21 mouse cellular contexts compared by ENCODE assay signal in the genomic region with DNA sequence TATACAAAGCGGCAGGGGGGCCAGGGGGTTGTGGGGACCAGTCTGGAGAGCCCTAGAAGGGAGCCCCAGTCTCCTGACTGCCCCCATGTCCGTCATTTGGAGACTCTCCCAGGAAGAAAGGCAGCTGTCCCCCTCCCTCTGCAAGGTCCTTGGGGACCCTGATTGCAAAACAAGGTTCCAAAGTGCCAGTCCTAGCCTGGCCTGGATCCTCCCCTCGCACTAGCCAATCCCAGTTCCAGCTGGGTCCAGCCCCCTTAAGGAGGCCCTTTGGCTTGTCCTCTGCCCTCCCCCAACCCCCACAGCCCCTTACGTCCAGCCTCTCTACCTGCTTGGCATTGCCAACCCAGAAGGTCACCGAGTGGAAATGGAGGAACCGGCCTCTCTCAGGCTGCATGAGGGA. TPM values are rescaled to one million over a fixed set of nuclear protein-coding genes. Genes with fewer than 3 reads are reported as not detected.
DNase-seq lines count a peak whose midpoint lies in the region; ATAC-seq and TF ChIP-seq lines count a peak whose summit lies in the region.
"Had no signal": no experiment of that assay in that cellular context is flagged by ENCODE, and none has a peak within 500 bp of the region (broad histone marks: within the 10 kb centered on the region; RNA-seq: fewer than 3 reads in every experiment).

No protein-coding gene starts in this region.

- TF ChIP-seq CTCF in kidney, adult 2 months (conservative IDR thresholded peaks at IDR 0.05; ENCODE audit: insufficient read depth, insufficient read length, low read depth, low read length), result no peak

- H3K36me3 ChIP-seq in forebrain, embryonic 11.5 days (ENCODE audit: control insufficient read depth, insufficient read depth, low read length), result no peaks in the 10 kb centered on the region
- H3K36me3 ChIP-seq in forebrain, embryonic 15.5 days, result no peaks in the 10 kb centered on the region
- H3K36me3 ChIP-seq in kidney, adult 2 months (ENCODE audit: control insufficient read depth, insufficient read depth, low read length), result no peaks in the 10 kb centered on the region
- H3K36me3 ChIP-seq in kidney, embryonic 16.5 days (ENCODE audit: insufficient read depth, low read length), result no peaks in the 10 kb centered on the region
- H3K36me3 ChIP-seq in liver, embryonic 15.5 days (replicated peaks), result 0 out of 2 replicates have a peak, but pooled peaks cover 4% of the 10 kb centered on the region
- H3K36me3 ChIP-seq: embryonic facial prominence, embryonic 12.5 days; limb, embryonic 15.5 days had no signal

- no peaks in the 10 kb centered on the region for H3K4me1 ChIP-seq in forebrain, embryonic 11.5 days (replicated peaks; ENCODE audit: control insufficient read depth, insufficient read depth, low read length)
- no peaks in the 10 kb centered on the region for H3K4me1 ChIP-seq in forebrain, embryonic 15.5 days
- no peaks in the 10 kb centered on the region for H3K4me1 ChIP-seq in kidney, adult 2 months (ENCODE audit: control insufficient read depth, insufficient read depth, low read length)
- H3K4me1 ChIP-seq in kidney, embryonic 16.5 days (ENCODE audit: insufficient read depth, low read length), result no peaks in the 10 kb centered on the region
- H3K4me1 ChIP-seq in liver, embryonic 15.5 days (replicated peaks), result peaks cover 33% of the 10 kb centered on the region
- H3K4me1 ChIP-seq: embryonic facial prominence, embryonic 12.5 days; limb, embryonic 15.5 days; megakaryocyte, embryonic 14.5 days had no signal

- no peak for ATAC-seq in forebrain, embryonic 11.5 days (replicated peaks; ENCODE audit: low FRiP score)
- ATAC-seq in forebrain, embryonic 15.5 days (replicated peaks), result no peak
- ATAC-seq in kidney, embryonic 16.5 days (ENCODE audit: low FRiP score, low TSS enrichment), result no peak
- ATAC-seq in liver, embryonic 15.5 days (ENCODE audit: insufficient read depth), result peak; percentile 70
- ATAC-seq: hindbrain, postnatal 0 days had no signal

- no peak overlapping the region for H3K27ac ChIP-seq in forebrain, embryonic 11.5 days (ENCODE audit: low read depth, low read length)
- no peak overlapping the region for H3K27ac ChIP-seq in forebrain, embryonic 15.5 days (replicated peaks)
- H3K27ac ChIP-seq in kidney, adult 2 months (ENCODE audit: insufficient read depth, low read depth, low read length), result peak overlapping the region; percentile 75
- no peak overlapping the region for H3K27ac ChIP-seq in kidney, embryonic 16.5 days (ENCODE audit: low read length)
- H3K27ac ChIP-seq in liver, embryonic 15.5 days (replicated peaks), result peak overlapping the region; percentile 66
- H3K27ac ChIP-seq: embryonic facial prominence, embryonic 12.5 days; hindbrain, postnatal 0 days; limb, embryonic 15.5 days had no signal

- DNase-seq in forebrain, embryonic 11.5 days (ENCODE audit: low spot score), result peak; percentile 38
- peak; percentile 91 for DNase-seq in kidney, adult 2 months
- peak; percentile 66 for DNase-seq in kidney, postnatal 10 days
- DNase-seq in left cerebral cortex, adult 18-20 months (ENCODE audit: low spot score in 2 of 2), result no peak
- no peak for DNase-seq in thymus, postnatal 36 days
- DNase-seq: B cell, adult 2 months; cerebellum, adult 11-12 months; gastrocnemius, postnatal 10 days; heart, postnatal 4 days; lung, postnatal 14 days had no signal

- H3K9me3 ChIP-seq in forebrain, embryonic 11.5 days (ENCODE audit: control insufficient read depth, low read length), result no peaks in the 10 kb centered on the region
- H3K9me3 ChIP-seq in forebrain, embryonic 15.5 days, result no peaks in the 10 kb centered on the region
- H3K9me3 ChIP-seq in kidney, embryonic 16.5 days (ENCODE audit: low read length), result peaks cover 5% of the 10 kb centered on the region; the same call in 1 of the 2 replicates
- H3K9me3 ChIP-seq in liver, embryonic 15.5 days (replicated peaks), result no peaks in the 10 kb centered on the region
- H3K9me3 ChIP-seq: embryonic facial prominence, embryonic 12.5 days; limb, embryonic 15.5 days had no signal

- TF ChIP-seq POLR2A in kidney, adult 2 months (IDR thresholded peaks at IDR 0.05; ENCODE audit: low read depth, low read length), result no peak

- H3K4me2 ChIP-seq in forebrain, embryonic 11.5 days (ENCODE audit: low read depth, low read length, severe bottlenecking), result no peak overlapping the region
- H3K4me2 ChIP-seq in forebrain, embryonic 15.5 days (replicated peaks), result no peak overlapping the region
- H3K4me2 ChIP-seq in kidney, embryonic 16.5 days (replicated peaks; ENCODE audit: low read depth, low read length), result no peak overlapping the region
- H3K4me2 ChIP-seq in liver, embryonic 15.5 days, result peak overlapping the region; percentile 38
- H3K4me2 ChIP-seq: embryonic facial prominence, embryonic 12.5 days; limb, embryonic 15.5 days had no signal

- H3K9ac ChIP-seq in forebrain, embryonic 11.5 days (ENCODE audit: low read length), result no peak overlapping the region
- no peak overlapping the region for H3K9ac ChIP-seq in forebrain, embryonic 15.5 days (replicated peaks)
- H3K9ac ChIP-seq in kidney, embryonic 16.5 days (replicated peaks; ENCODE audit: low read length), result no peak overlapping the region
- no peak overlapping the region for H3K9ac ChIP-seq in liver, embryonic 15.5 days
- H3K9ac ChIP-seq: embryonic facial prominence, embryonic 12.5 days; limb, embryonic 15.5 days had no signal

- 77% methylated on average over 6 of the region's 6 CpGs for WGBS in forebrain, embryonic 11.5 days
- 77% methylated on average over 6 of the region's 6 CpGs for WGBS in forebrain, embryonic 15.5 days
- 80% methylated on average over 6 of the region's 6 CpGs for WGBS in kidney, adult 2 months
- WGBS in kidney, embryonic 16.5 days, result 74% methylated on average over 6 of the region's 6 CpGs
- 69% methylated on average over 6 of the region's 6 CpGs for WGBS in liver, embryonic 15.5 days (ENCODE audit: insufficient replicate concordance)

- H3K27me3 ChIP-seq in forebrain, embryonic 11.5 days (ENCODE audit: control insufficient read depth, insufficient read depth, low read length), result no peaks in the 10 kb centered on the region
- H3K27me3 ChIP-seq in forebrain, embryonic 15.5 days, result no peaks in the 10 kb centered on the region
- H3K27me3 ChIP-seq in kidney, adult 2 months (replicated peaks; ENCODE audit: control insufficient read depth, insufficient read depth, low read length), result no peaks in the 10 kb centered on the region
- no peaks in the 10 kb centered on the region for H3K27me3 ChIP-seq in kidney, embryonic 16.5 days (ENCODE audit: insufficient read depth, low read length)
- peaks cover 40% of the 10 kb centered on the region; the same call in 1 of the 2 replicates for H3K27me3 ChIP-seq in liver, embryonic 15.5 days
- H3K27me3 ChIP-seq: embryonic facial prominence, embryonic 12.5 days had no signal

- no peak overlapping the region for H3K4me3 ChIP-seq in forebrain, embryonic 11.5 days (ENCODE audit: low read depth, low read length)
- no peak overlapping the region for H3K4me3 ChIP-seq in forebrain, embryonic 15.5 days
- H3K4me3 ChIP-seq in kidney, adult 2 months (ENCODE audit: insufficient read depth, low read depth, low read length), result peak overlapping the region; percentile 37; the same call in 1 of the 2 replicates
- no peak overlapping the region for H3K4me3 ChIP-seq in kidney, embryonic 16.5 days (ENCODE audit: low read length)
- H3K4me3 ChIP-seq in liver, embryonic 15.5 days (replicated peaks), result peak overlapping the region; percentile 18; the same call in 1 of the 2 replicates
- H3K4me3 ChIP-seq: embryonic facial prominence, embryonic 12.5 days; limb, embryonic 15.5 days; megakaryocyte, embryonic 14.5 days had no signal

RNA-seq across cellular contexts. Expression of a gene that starts 1.0 kb away (rescaled TPM):
- polyA plus RNA-seq in forebrain, embryonic 11.5 days (2014; fragmentation: Nextera tagmentation; extraction: Ambion mirVana), result not detected in 2 replicates
- polyA plus RNA-seq in forebrain, embryonic 15.5 days (2015; fragmentation: Nextera tagmentation; extraction: Ambion mirVana), result not detected in 2 replicates
- polyA plus RNA-seq in kidney, adult 2 months (2012; rRNA removed), result 418 and 439 TPM in 2 replicates
- 0.23 and 0.29 TPM in 2 replicates for polyA plus RNA-seq in kidney, embryonic 16.5 days (2015; fragmentation: Nextera tagmentation; extraction: Ambion mirVana)
- polyA plus RNA-seq in liver, embryonic 15.5 days (2015; fragmentation: Nextera tagmentation; extraction: Ambion mirVana), result 61.7 and 87.5 TPM in 2 replicates
- under 1 TPM in 1 of 2 experiments, not detected in 1; 0.37 TPM for total RNA-seq in left cerebral cortex, adult 18-20 months (2021)
- total RNA-seq: heart, postnatal 4 days; hindbrain, postnatal 0 days; left cerebral cortex, postnatal 25 days; midbrain, postnatal 0 days had no signal
- polyA plus RNA-seq: embryonic facial prominence, embryonic 12.5 days; heart, embryonic 14.5 days; hindbrain, postnatal 0 days; limb, embryonic 15.5 days; midbrain, postnatal 0 days; neural tube, embryonic 11.5 days had no signal

RNA-seq across cellular contexts. Expression of a gene that starts 12.3 kb away (rescaled TPM):
- polyA plus RNA-seq in forebrain, embryonic 11.5 days (2014; fragmentation: Nextera tagmentation; extraction: Ambion mirVana), result 68.5 and 77.8 TPM in 2 replicates
- 82.0 and 82.9 TPM in 2 replicates for polyA plus RNA-seq in forebrain, embryonic 15.5 days (2015; fragmentation: Nextera tagmentation; extraction: Ambion mirVana)
- 34.2 and 35.1 TPM in 2 replicates for polyA plus RNA-seq in kidney, adult 2 months (2012; rRNA removed)
- 86.9 and 87.9 TPM in 2 replicates for polyA plus RNA-seq in kidney, embryonic 16.5 days (2015; fragmentation: Nextera tagmentation; extraction: Ambion mirVana)
- polyA plus RNA-seq in liver, embryonic 15.5 days (2015; fragmentation: Nextera tagmentation; extraction: Ambion mirVana), result 70.1 and 77.2 TPM in 2 replicates
- total RNA-seq in left cerebral cortex, adult 18-20 months (2021), result 10 to 100 TPM; 23.1 to 28.3 TPM

RNA-seq across cellular contexts. Expression of a gene that starts 39.5 kb away (rescaled TPM):
- 13.9 and 15.0 TPM in 2 replicates for polyA plus RNA-seq in forebrain, embryonic 11.5 days (2014; fragmentation: Nextera tagmentation; extraction: Ambion mirVana)
- polyA plus RNA-seq in forebrain, embryonic 15.5 days (2015; fragmentation: Nextera tagmentation; extraction: Ambion mirVana), result 13.6 and 13.7 TPM in 2 replicates
- 6.7 and 8.8 TPM in 2 replicates for polyA plus RNA-seq in kidney, adult 2 months (2012; rRNA removed)
- 8.4 and 11.0 TPM in 2 replicates for polyA plus RNA-seq in kidney, embryonic 16.5 days (2015; fragmentation: Nextera tagmentation; extraction: Ambion mirVana)
- polyA plus RNA-seq in liver, embryonic 15.5 days (2015; fragmentation: Nextera tagmentation; extraction: Ambion mirVana), result 3.9 and 4.2 TPM in 2 replicates
- total RNA-seq in left cerebral cortex, adult 18-20 months (2021), result 10 to 100 TPM; 34.0 to 34.5 TPM

RNA-seq across cellular contexts. Expression of a gene that starts 49.0 kb away (rescaled TPM):
- 1.2 and 1.9 TPM in 2 replicates for polyA plus RNA-seq in forebrain, embryonic 11.5 days (2014; fragmentation: Nextera tagmentation; extraction: Ambion mirVana)
- 11.4 and 12.4 TPM in 2 replicates for polyA plus RNA-seq in forebrain, embryonic 15.5 days (2015; fragmentation: Nextera tagmentation; extraction: Ambion mirVana)
- 12.1 and 13.4 TPM in 2 replicates for polyA plus RNA-seq in kidney, adult 2 months (2012; rRNA removed)
- 3.2 and 3.8 TPM in 2 replicates for polyA plus RNA-seq in kidney, embryonic 16.5 days (2015; fragmentation: Nextera tagmentation; extraction: Ambion mirVana)
- polyA plus RNA-seq in liver, embryonic 15.5 days (2015; fragmentation: Nextera tagmentation; extraction: Ambion mirVana), result 1.7 and 2.1 TPM in 2 replicates
- total RNA-seq in left cerebral cortex, adult 18-20 months (2021), result 10 to 100 TPM; 50.5 to 51.0 TPM

Comparison
In these comparisons a context has a peak if more than half of its experiments do, and no peak if none do; other contexts are left out.
1. H3K27ac ChIP-seq: peak in kidney, adult 2 months (single experiment) and liver, embryonic 15.5 days (single experiment); none in forebrain, embryonic 11.5 days (single experiment), forebrain, embryonic 15.5 days (single experiment) and kidney, embryonic 16.5 days (single experiment).
2. H3K4me3 ChIP-seq: peak in kidney, adult 2 months (single experiment) and liver, embryonic 15.5 days (single experiment); none in forebrain, embryonic 11.5 days (single experiment), forebrain, embryonic 15.5 days (single experiment) and kidney, embryonic 16.5 days (single experiment).
3. RNA of a gene that starts 1.0 kb away (polyA plus RNA-seq): 418 to 439 TPM in kidney, adult 2 months and 61.7 to 87.5 TPM in liver, embryonic 15.5 days; 0.23 to 0.29 TPM in kidney, embryonic 16.5 days, not detected in forebrain, embryonic 11.5 days and not detected in forebrain, embryonic 15.5 days; every median in the first group is over 10 times any median in the second.
4. DNase-seq: peak in forebrain, embryonic 11.5 days (single experiment), kidney, adult 2 months (single experiment) and kidney, postnatal 10 days (single experiment); none in left cerebral cortex, adult 18-20 months (0 of 2) and thymus, postnatal 36 days (0 of 2).